Mouse (Mus musculus) heart, embryonic 14.5 days (tissue): ENCODE results near the gene Gng2. TPM values are rescaled to one million over a fixed set of nuclear protein-coding genes. Genes with fewer than 3 reads are reported as not detected.

Source experiments
- ATAC-seq: fragments of 200-750 bp; cut with Nextera tagmentation; 2 replicates; pipeline ENCODE4 v1.8.0; 2017; ENCODE audit warnings: low read depth, moderate TSS enrichment; ENCODE audit not compliant: insufficient number of reproducible peaks, insufficient read depth, low FRiP score
- H3K27ac ChIP-seq, 2 experiments: fragments of 200-500 bp in 1 of 2; fragments of 300-500 bp in 1 of 2; sonication (generic) in 1 of 2; replicated peaks in 1 of 2; 2 replicates each; pipeline ENCODE4 v1.5.1; 2012 to 2014; ENCODE audit warnings: low read depth in 2 of 2, low read length in 2 of 2, control low read depth in 1 of 2, mild to moderate bottlenecking in 1 of 2, mixed read lengths in 1 of 2; ENCODE audit not compliant: control insufficient read depth in 1 of 2, insufficient read depth in 1 of 2
- H3K27me3 ChIP-seq: fragments of 300-500 bp; sonication (generic); 2 replicates; pipeline ENCODE4 v1.6.1; 2014; ENCODE audit warnings: mild to moderate bottlenecking, low read length, control low read depth; ENCODE audit not compliant: control insufficient read depth, insufficient read depth
- H3K36me3 ChIP-seq: fragments of 300-500 bp; sonication (generic); 2 replicates; pipeline ENCODE4 v1.6.1; 2014; ENCODE audit warnings: mild to moderate bottlenecking, control low read depth, low read length, mixed read lengths; ENCODE audit not compliant: control insufficient read depth, insufficient read depth
- H3K4me1 ChIP-seq, 2 experiments: fragments of 200-500 bp in 1 of 2; fragments of 300-500 bp in 1 of 2; sonication (generic) in 1 of 2; 2 replicates each; pipeline ENCODE4 v1.6.1; 2012 to 2014; ENCODE audit warnings: low read length in 2 of 2, control low read depth in 1 of 2, mixed read lengths in 1 of 2; ENCODE audit not compliant: control insufficient read depth in 2 of 2, insufficient read depth in 2 of 2
- H3K4me2 ChIP-seq: fragments of 300-500 bp; sonication (generic); 2 replicates; pipeline ENCODE4 v1.6.1; 2014; ENCODE audit warnings: mild to moderate bottlenecking, low read length
- H3K4me3 ChIP-seq, 2 experiments: fragments of 200-500 bp in 1 of 2; fragments of 300-500 bp in 1 of 2; sonication (generic) in 1 of 2; 2 replicates each; pipeline ENCODE4 v1.5.1; 2012 to 2014; ENCODE audit warnings: low read length in 2 of 2, mild to moderate bottlenecking in 2 of 2, control low read depth in 1 of 2, low read depth in 1 of 2, moderate library complexity in 1 of 2; ENCODE audit not compliant: control insufficient read depth in 1 of 2, insufficient read depth in 1 of 2
- H3K9ac ChIP-seq: fragments of 300-500 bp; sonication (generic); 2 replicates; pipeline ENCODE4 v1.6.1; 2014; ENCODE audit warnings: mild to moderate bottlenecking, low read length
- H3K9me3 ChIP-seq: fragments of 300-500 bp; sonication (generic); 2 replicates; pipeline ENCODE4 v1.6.1; 2016; ENCODE audit warnings: low read length, control low read depth; ENCODE audit not compliant: control insufficient read depth
- WGBS: fragments of 180-500 bp; shearing (Covaris S2); extraction: QIAGEN DNeasy Blood & Tissue Kit; methylation state at CpG from one replicate; pipeline ENCODE4 v1.1.7; 2014; 5-methylcytosine and 5-hydroxymethylcytosine counted together
- polyA plus RNA-seq: library from polyadenylated mRNA; unstranded; fragments of >200 nt; fragmentation: Nextera tagmentation; extraction: Ambion mirVana; gene quantifications from 2 replicates; pipeline ENCODE4 v1.2.1, GENCODE M21; 2014

Gene Gng2
- polyA plus RNA-seq, 1 experiment from 2014 or later = 59.3 TPM

- 90% methylated on average over 5 of the region's 5 CpGs for WGBS
- no peak overlapping the region for H3K27ac ChIP-seq
- H3K9me3 ChIP-seq = peaks cover 3% of the 10 kb centered on the region; the same call in 1 of the 2 replicates
- no peak for ATAC-seq
- H3K9ac ChIP-seq = no peak overlapping the region
- no peak overlapping the region for H3K4me3 ChIP-seq
- no peaks in the 10 kb centered on the region for H3K4me1 ChIP-seq
- no peak overlapping the region for H3K4me2 ChIP-seq
- H3K36me3 ChIP-seq = no peaks in the 10 kb centered on the region
- H3K27me3 ChIP-seq = no peaks in the 10 kb centered on the region
Observed at GRCm38 (mm10) chr14:19996853-19997252, 19.4 kb upstream of the Gng2 start.

- H3K4me2 ChIP-seq = no peak overlapping the region
- H3K4me3 ChIP-seq = no peak overlapping the region
- H3K4me1 ChIP-seq = no peaks in the 10 kb centered on the region
- ATAC-seq = no peak
- H3K9ac ChIP-seq = no peak overlapping the region
- H3K9me3 ChIP-seq = no peaks in the 10 kb centered on the region
- H3K27ac ChIP-seq = no peak overlapping the region
- no peaks in the 10 kb centered on the region for H3K27me3 ChIP-seq
- H3K36me3 ChIP-seq = no peaks in the 10 kb centered on the region
- WGBS = 80% methylated on average over 4 of the region's 4 CpGs
Observed at GRCm38 (mm10) chr14:19995943-19996342, 18.5 kb upstream of the Gng2 start.

GRCm38 (mm10) chr14:19994068-19994467, 16.6 kb upstream of the Gng2 start:
- no peaks in the 10 kb centered on the region for H3K27me3 ChIP-seq
- no peak overlapping the region for H3K27ac ChIP-seq
- no peak overlapping the region for H3K9ac ChIP-seq
- ATAC-seq = no peak
- H3K36me3 ChIP-seq = no peaks in the 10 kb centered on the region
- H3K9me3 ChIP-seq = no peaks in the 10 kb centered on the region
- H3K4me2 ChIP-seq = no peak overlapping the region
- no peak overlapping the region for H3K4me3 ChIP-seq
- WGBS = 73% methylated on average over 5 of the region's 5 CpGs
- no peaks in the 10 kb centered on the region for H3K4me1 ChIP-seq

- no peaks in the 10 kb centered on the region for H3K36me3 ChIP-seq
- WGBS = 86% methylated on average over 3 of the region's 3 CpGs
- no peak overlapping the region for H3K27ac ChIP-seq
- no peaks in the 10 kb centered on the region for H3K27me3 ChIP-seq
- no peak overlapping the region for H3K4me2 ChIP-seq
- no peaks in the 10 kb centered on the region for H3K4me1 ChIP-seq
- no peaks in the 10 kb centered on the region for H3K9me3 ChIP-seq
- H3K4me3 ChIP-seq = no peak overlapping the region
- ATAC-seq = no peak
- no peak overlapping the region for H3K9ac ChIP-seq
Observed at GRCm38 (mm10) chr14:19993570-19993883, 16.1 kb upstream of the Gng2 start.

GRCm38 (mm10) chr14:19992873-19993569, 15.6 kb upstream of the Gng2 start:
- no peak for ATAC-seq
- H3K9me3 ChIP-seq = no peaks in the 10 kb centered on the region
- H3K4me2 ChIP-seq = no peak overlapping the region
- WGBS = 70% methylated on average over 8 of the region's 8 CpGs
- H3K9ac ChIP-seq = no peak overlapping the region
- no peak overlapping the region for H3K27ac ChIP-seq
- H3K4me3 ChIP-seq = no peak overlapping the region
- no peaks in the 10 kb centered on the region for H3K36me3 ChIP-seq
- no peaks in the 10 kb centered on the region for H3K4me1 ChIP-seq
- no peaks in the 10 kb centered on the region for H3K27me3 ChIP-seq

- WGBS = 52% methylated on average over 3 of the region's 3 CpGs
- H3K27me3 ChIP-seq = no peaks in the 10 kb centered on the region
Observed at GRCm38 (mm10) chr14:19991861-19992260, 14.4 kb upstream of the Gng2 start.

GRCm38 (mm10) chr14:19990436-19990993, 13.1 kb upstream of the Gng2 start:
- peaks cover 12 to 16% of the 10 kb centered on the region in 2 experiments for H3K4me1 ChIP-seq
- H3K27me3 ChIP-seq = no peaks in the 10 kb centered on the region
- no peaks in the 10 kb centered on the region for H3K36me3 ChIP-seq
- ATAC-seq = no peak
- no peaks in the 10 kb centered on the region for H3K9me3 ChIP-seq
- no peak overlapping the region for H3K4me3 ChIP-seq
- 63% methylated on average over 1 of the region's 1 CpGs for WGBS
- H3K4me2 ChIP-seq = no peak overlapping the region
- H3K9ac ChIP-seq = no peak overlapping the region
- H3K27ac ChIP-seq = no peak overlapping the region

More at GRCm38 (mm10) chr14:19991861-19992260, 14.4 kb upstream of the Gng2 start:
- Histone ChIP-seq H3K4me3 (no peak overlapping the region), H3K9me3 (no peaks in the 10 kb centered on the region), H3K27ac (no peak overlapping the region), H3K9ac (no peak overlapping the region), H3K4me1 (peaks cover 2 to 3% of the 10 kb centered on the region in 2 experiments; a peak in 3 of 4 replicates), H3K36me3 (no peaks in the 10 kb centered on the region), H3K4me2 (no peak overlapping the region)
- ATAC-seq = no peak

GRCm38 (mm10) chr14:19988410-19988809, 11.0 kb upstream of the Gng2 start:
- H3K36me3 ChIP-seq = no peaks in the 10 kb centered on the region
- H3K4me3 ChIP-seq = no peak overlapping the region
- H3K9ac ChIP-seq = no peak overlapping the region
- no peaks in the 10 kb centered on the region for H3K9me3 ChIP-seq
- no peak for ATAC-seq
- no peak overlapping the region for H3K4me2 ChIP-seq
- 84% methylated on average over 3 of the region's 3 CpGs for WGBS
- H3K4me1 ChIP-seq = peaks cover 25 to 33% of the 10 kb centered on the region in 2 experiments
- H3K27me3 ChIP-seq = no peaks in the 10 kb centered on the region
- H3K27ac ChIP-seq = no peak overlapping the region
